Mouse (Mus musculus): ENCODE results near the gene Ugt2b5.
"Not testable (repeated sequence)": the region's sequence is repeated elsewhere in the genome, so short reads cannot be mapped to it uniquely, and the experiment has no call there.

The Ugt2b5 gene

GRCm38 (mm10) chr5:87140196-87140595 lies at the start of gene Ugt2b5:
Gene Ugt2b5, minus strand, starts transcription at chr5:87140318.
- in situ Hi-C loops (cut with MboI, MseI) = not testable (repeated sequence)

DNA sequence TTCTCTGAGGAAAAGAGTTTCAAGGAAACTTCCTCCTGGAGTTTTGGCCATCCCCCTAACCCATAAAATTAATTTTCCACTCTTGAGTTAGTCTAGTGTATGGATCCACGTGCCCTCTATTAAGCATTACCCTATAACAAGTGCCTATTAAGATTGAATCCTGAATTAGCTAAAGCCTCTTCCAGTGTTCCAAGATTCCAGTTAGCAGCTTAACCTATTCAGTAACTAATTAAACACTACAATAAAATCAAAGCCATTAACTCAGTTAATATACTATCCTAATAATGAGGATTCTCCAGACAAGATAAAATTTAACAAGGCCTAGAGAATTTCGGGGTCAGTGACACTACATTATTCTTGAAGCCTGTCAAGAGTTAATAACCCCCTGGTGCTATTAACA lies 35.7 kb upstream of the Ugt2b5 start:
- in situ Hi-C loops (cut with MboI, MseI) = not testable (repeated sequence)

DNA sequence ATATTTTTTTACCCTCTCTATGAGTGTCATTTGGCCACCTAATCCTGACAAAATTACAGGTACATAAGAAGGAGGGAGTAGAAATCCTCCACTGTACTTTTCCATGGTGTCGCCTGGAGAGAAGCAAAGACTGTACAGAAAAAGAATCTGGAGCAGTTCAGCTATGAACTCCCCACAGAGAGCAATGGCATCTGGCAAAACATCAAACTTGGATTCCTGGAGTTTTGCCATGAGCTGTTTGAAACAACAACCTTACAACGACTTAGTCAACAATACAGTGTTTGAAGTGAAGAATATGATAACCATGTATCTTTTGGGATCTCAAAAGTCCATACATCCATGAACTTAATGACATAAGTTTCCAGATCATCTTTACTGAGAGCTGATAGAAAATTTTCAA lies 34.6 kb upstream of the Ugt2b5 start:
- in situ Hi-C loops (cut with MboI, MseI) = no loop called here

DNA sequence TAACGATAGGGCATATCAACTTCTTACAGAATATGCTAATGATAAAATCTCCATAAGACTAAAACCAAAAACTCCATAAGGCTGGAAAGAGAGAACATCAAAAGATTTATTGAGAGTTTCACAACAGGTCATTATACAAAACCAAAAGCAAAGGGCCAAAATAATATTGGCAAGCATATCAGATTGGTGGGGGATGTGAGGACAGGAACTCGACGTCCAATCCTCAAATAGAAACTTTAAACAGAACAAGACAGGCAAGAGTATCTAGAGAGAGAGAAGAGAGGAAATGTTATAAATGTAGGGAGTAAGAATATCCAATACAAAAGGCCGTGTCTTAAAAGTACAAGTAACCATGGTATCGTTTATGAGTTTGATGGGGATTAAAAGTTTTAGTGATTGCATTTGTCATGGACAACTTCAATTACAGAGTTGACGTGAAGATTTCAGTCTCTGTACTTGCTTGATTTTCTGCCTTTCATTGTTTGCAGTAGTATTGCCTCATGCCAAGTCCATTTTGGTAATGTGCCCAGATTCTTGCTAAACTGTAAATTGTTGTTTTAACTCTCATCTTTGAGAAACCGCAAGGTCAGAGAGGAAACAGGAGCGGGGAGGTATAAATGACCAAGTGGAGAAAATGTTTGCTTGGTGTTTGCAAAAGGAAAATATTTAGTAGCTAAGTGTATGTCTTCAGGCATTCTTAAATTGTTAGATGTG lies 7.8 kb upstream of the Ugt2b5 start:
- in situ Hi-C loops (cut with MboI, MseI) = no loop called here

- in situ Hi-C loops (cut with MboI, MseI) = no loop called here
Measured at GRCm38 (mm10) chr5:87142865-87143456, 2.8 kb upstream of the Ugt2b5 start.

GRCm38 (mm10) chr5:87103697-87104096 lies 36.4 kb downstream of the Ugt2b5 start:
- in situ Hi-C loops (cut with MboI, MseI) = not testable (repeated sequence)

DNA sequence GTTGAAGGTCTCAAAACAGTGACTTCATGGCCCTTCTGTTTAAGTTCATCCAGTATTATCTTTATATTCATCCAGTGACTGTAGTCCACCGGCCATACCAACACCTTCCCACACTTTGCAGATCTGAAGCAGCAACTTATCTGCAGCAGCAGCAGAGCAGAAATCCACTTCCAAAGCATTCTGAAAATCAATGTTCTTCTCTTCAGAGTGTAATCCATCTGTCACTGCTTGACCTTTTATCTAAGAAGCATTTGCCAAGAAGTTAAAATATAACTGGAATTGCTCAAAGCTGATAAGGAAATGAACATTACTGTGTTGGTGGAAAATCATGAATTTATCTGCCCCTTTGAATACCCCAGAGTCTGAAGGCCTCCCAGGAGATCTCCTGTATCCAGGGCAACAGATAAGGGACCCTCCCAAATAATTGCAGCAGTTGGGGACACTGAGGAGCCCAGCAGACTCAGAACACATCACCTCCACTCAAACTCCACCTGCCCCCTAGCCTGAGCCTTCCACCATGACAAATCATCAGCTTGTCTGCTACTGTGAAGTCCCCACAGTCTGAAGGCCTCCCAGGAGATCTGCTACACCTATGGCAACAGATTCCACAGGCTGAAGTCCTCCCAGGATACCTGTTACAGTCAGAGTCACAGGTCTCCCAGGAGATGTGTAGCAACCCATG lies 47.6 kb downstream of the Ugt2b5 start, which contains the start of gene Ugt2b36:
Gene Ugt2b36, minus strand, starts transcription at position 210 of the 682 bp plus-strand sequence.
- in situ Hi-C loops (cut with MboI, MseI) = no loop called here

DNA sequence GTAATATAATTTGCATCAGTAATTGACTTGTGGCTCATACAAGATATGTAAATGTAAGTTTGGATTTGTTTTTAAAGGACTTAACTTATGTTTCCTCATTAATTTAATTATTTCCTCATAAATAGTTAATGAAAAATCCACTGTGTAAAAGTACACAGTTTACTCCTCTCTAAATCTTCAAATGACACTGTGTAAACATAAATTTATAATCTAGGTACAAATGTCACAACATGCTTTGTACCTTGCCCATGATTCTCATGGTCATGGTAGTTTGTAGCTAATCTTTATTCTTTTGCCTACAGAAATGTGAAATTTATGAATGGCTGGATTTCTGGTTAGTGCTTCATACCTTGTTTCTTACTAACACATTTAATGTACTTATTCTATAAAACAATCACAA lies 49.0 kb downstream of the Ugt2b5 start:
- in situ Hi-C loops (cut with MboI, MseI) = no loop called here

- in situ Hi-C loops (cut with MboI, MseI) = no loop called here
Measured at GRCm38 (mm10) chr5:87089264-87089663, 50.9 kb downstream of the Ugt2b5 start.

DNA sequence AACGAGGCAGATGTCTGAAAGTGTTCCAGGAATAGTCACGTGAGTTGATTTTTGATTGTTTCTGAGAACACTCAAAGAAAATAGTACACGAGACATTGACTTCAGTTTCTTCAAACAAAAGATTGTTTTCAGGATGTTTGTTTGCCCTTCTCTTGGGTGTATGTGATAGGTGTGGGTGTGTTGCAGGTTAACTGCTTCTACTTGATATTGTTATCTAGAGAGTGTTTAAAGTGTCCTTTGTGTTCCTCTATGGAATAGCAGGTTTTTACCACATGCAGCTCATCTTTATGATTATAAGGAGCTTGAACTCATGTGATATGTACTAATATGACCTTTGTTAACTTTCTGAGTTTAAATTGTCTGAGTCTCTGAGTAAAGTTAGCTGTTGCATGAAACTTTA lies 53.8 kb downstream of the Ugt2b5 start:
- in situ Hi-C loops (cut with MboI, MseI) = no loop called here

Measured in regulatory T cell (primary cell).